Mouse (Mus musculus) lung, embryonic 14.5 days (tissue): ENCODE data around the gene Top2a. TPM values are rescaled to one million over a fixed set of nuclear protein-coding genes. Genes with fewer than 3 reads are reported as not detected.

Experiments
- ATAC-seq: fragments of 200-750 bp; cut with Nextera tagmentation; 2 replicates; pipeline ENCODE4 v1.8.0; 2017; ENCODE audit warnings: mild to moderate bottlenecking, moderate TSS enrichment, moderate library complexity; ENCODE audit not compliant: insufficient read depth
- DNase-seq: peaks from one replicate; pipeline ENCODE4 v3.0.0-alpha.2; 2015
- H3K27ac ChIP-seq: fragments of 300-500 bp; sonication (generic); 2 replicates; pipeline ENCODE4 v1.5.1; 2014; ENCODE audit warnings: low read depth, mild to moderate bottlenecking, moderate library complexity
- H3K27me3 ChIP-seq: fragments of 300-500 bp; sonication (generic); 2 replicates; pipeline ENCODE4 v1.6.1; 2014; ENCODE audit warnings: low read length, control low read depth; ENCODE audit not compliant: insufficient read depth
- H3K36me3 ChIP-seq: fragments of 300-500 bp; sonication (generic); 2 replicates; pipeline ENCODE4 v1.6.1; 2014; ENCODE audit warnings: control low read depth; ENCODE audit not compliant: insufficient read depth
- H3K4me1 ChIP-seq: fragments of 300-500 bp; sonication (generic); 2 replicates; pipeline ENCODE4 v1.6.1; 2014; ENCODE audit warnings: antibody characterized with exemption, control low read depth; ENCODE audit not compliant: insufficient read depth
- H3K4me2 ChIP-seq: fragments of 300-500 bp; sonication (generic); 2 replicates; pipeline ENCODE4 v1.6.1; 2014; ENCODE audit warnings: mild to moderate bottlenecking
- H3K4me3 ChIP-seq: fragments of 300-500 bp; sonication (generic); 2 replicates; pipeline ENCODE4 v1.5.1; 2014; ENCODE audit warnings: low read depth, low read length
- H3K9ac ChIP-seq: fragments of 300-500 bp; sonication (generic); 2 replicates; pipeline ENCODE4 v1.6.1; 2014
- H3K9me3 ChIP-seq: fragments of 300-500 bp; sonication (generic); 2 replicates; pipeline ENCODE4 v1.6.1; 2016; ENCODE audit warnings: low read depth, low read length, control low read depth
- CTCF ChIP-seq: IDR thresholded peaks from 2 replicates; pipeline ENCODE4 v1.5.1; 2016; ENCODE audit warnings: antibody characterized with exemption, low read depth
- WGBS: fragments of 180-500 bp; shearing (Covaris S2); extraction: QIAGEN DNeasy Blood & Tissue Kit; methylation state at CpG from one replicate; pipeline ENCODE4 v1.1.7; 2014; 5-methylcytosine and 5-hydroxymethylcytosine counted together
- polyA plus RNA-seq: library from polyadenylated mRNA; unstranded; fragments of >200 nt; fragmentation: Nextera tagmentation; extraction: Ambion mirVana; gene quantifications from 2 replicates; pipeline ENCODE4 v1.2.1, GENCODE M21; 2014

The Top2a gene
- polyA plus RNA-seq, 1 experiment from 2014 or later: 364 TPM

GRCm38 (mm10) chr11:98945605-98945977 lies 78.4 kb downstream of the Top2a start:
- no peak for DNase-seq
- Histone ChIP-seq H3K4me1 (peaks cover 59% of the 10 kb centered on the region), H3K36me3 (peaks cover 10% of the 10 kb centered on the region; the same call in 1 of the 2 replicates), H3K9ac (peak overlapping the region; percentile 13; the same call in 1 of the 2 replicates), H3K4me3 (no peak overlapping the region), H3K9me3 (no peaks in the 10 kb centered on the region), H3K27me3 (no peaks in the 10 kb centered on the region), H3K4me2 (peak overlapping the region; percentile 23; the same call in 1 of the 2 replicates), H3K27ac (peak overlapping the region; percentile 99)
- 49% methylated on average over 3 of the region's 3 CpGs for WGBS
- no peak for TF ChIP-seq CTCF
- ATAC-seq: no peak

DNA sequence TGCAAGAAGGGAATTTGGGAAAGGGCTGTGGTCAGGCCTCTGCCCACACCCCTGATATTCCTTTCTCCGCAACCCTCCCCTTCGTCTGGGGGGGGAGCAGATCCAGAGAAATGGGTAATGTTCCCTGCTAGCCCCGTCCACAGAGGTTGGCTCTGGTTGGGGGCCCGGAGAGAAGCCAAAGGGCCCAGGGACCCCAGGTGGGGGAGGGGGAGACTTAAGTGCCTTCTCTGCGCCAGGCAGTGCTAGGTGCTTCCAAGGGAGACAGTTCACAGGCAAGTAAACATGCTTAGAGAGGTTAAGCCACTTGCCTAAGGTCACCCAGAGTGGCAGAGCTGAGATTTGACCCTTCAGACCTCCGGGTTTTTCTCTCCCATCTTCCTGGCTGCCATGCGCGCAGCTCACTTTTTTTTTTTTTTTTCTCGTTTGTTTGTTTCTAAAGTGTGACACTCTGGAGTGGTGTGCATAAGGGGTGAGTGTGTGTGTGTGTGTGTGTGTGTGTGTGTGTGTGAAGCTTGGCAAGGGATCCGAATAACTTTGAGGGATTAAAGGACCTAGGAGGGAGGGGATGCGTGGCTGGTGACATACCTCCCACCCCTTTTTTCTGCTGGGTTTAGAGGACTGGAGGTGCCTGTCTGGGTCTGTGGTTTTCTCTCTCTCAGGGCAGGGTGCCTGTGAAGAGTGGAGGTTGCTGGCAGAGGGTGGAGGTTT lies 78.9 kb downstream of the Top2a start:
- TF ChIP-seq CTCF: no peak
- Histone ChIP-seq H3K9me3 (no peaks in the 10 kb centered on the region), H3K4me2 (peak overlapping the region; percentile 94), H3K27ac (peak overlapping the region; percentile 99), H3K4me3 (no peak overlapping the region), H3K36me3 (peaks cover 4% of the 10 kb centered on the region; the same call in 1 of the 2 replicates), H3K9ac (peak overlapping the region; percentile 41; the same call in 1 of the 2 replicates), H3K27me3 (no peaks in the 10 kb centered on the region), H3K4me1 (peaks cover 63% of the 10 kb centered on the region)
- no peak for ATAC-seq
- peak; percentile 16 for DNase-seq
- WGBS: 20% methylated on average over 11 of the region's 11 CpGs

- Histone ChIP-seq H3K27ac (peak overlapping the region; percentile 99), H3K9ac (peak overlapping the region; percentile 1; the same call in 1 of the 2 replicates), H3K27me3 (no peaks in the 10 kb centered on the region), H3K36me3 (no peaks in the 10 kb centered on the region; the same call in 1 of the 2 replicates), H3K9me3 (no peaks in the 10 kb centered on the region), H3K4me2 (peak overlapping the region; percentile 94), H3K4me3 (no peak overlapping the region), H3K4me1 (peaks cover 71% of the 10 kb centered on the region)
- no peak for TF ChIP-seq CTCF
- ATAC-seq: no peak
- peak; percentile 68 for DNase-seq
- 32% methylated on average over 14 of the region's 14 CpGs for WGBS
These were observed 80.1 kb downstream of the Top2a start for GRCm38 (mm10) chr11:98943741-98944461.

Other genes with a start within 250 kb of the Top2a start
- 1.4 and 1.7 TPM in 2 replicates for gene Nr1d1, start 248.9 kb downstream of the Top2a start, polyA plus RNA-seq
- 16.2 and 16.3 TPM in 2 replicates for gene Msl1, start 228.7 kb downstream of the Top2a start, polyA plus RNA-seq
- 41.0 and 42.8 TPM in 2 replicates for gene Casc3, start 219.3 kb downstream of the Top2a start, polyA plus RNA-seq
- gene Rapgefl1, start 187.4 kb downstream of the Top2a start, polyA plus RNA-seq: 1.5 and 2.1 TPM in 2 replicates
- gene Wipf2, start 160.6 kb downstream of the Top2a start, polyA plus RNA-seq: 4.7 and 5.7 TPM in 2 replicates
- gene Cdc6, start 116.4 kb downstream of the Top2a start, polyA plus RNA-seq: 47.0 and 48.1 TPM in 2 replicates
- 43.2 and 45.3 TPM in 2 replicates for gene Rara, start 96.4 kb downstream of the Top2a start, polyA plus RNA-seq
- 0.31 TPM in 1 of 2 replicates, not detected in the other for gene Gjd3, start 41.2 kb downstream of the Top2a start, polyA plus RNA-seq
- gene Igfbp4, start 17.1 kb upstream of the Top2a start, polyA plus RNA-seq: 404 and 412 TPM in 2 replicates
- 0.39 and 0.47 TPM in 2 replicates for gene Tns4, start 65.1 kb upstream of the Top2a start, polyA plus RNA-seq
- 0.30 and 0.45 TPM in 2 replicates for gene Ccr7, start 130.9 kb upstream of the Top2a start, polyA plus RNA-seq
- gene Smarce1, start 206.8 kb upstream of the Top2a start, polyA plus RNA-seq: 170 and 189 TPM in 2 replicates
- 0.05 and 0.14 TPM in 2 replicates for gene Krt222, start 219.9 kb upstream of the Top2a start, polyA plus RNA-seq